Mouse (Mus musculus) left cerebral cortex, postnatal 10 days (tissue): ENCODE measurements around the gene 6030498E09Rik. TPM values are rescaled to one million over a fixed set of nuclear protein-coding genes. Genes with fewer than 3 reads are reported as not detected.

ENCODE experiments used
- DNase-seq, 2 experiments: peaks; one replicate each; pipeline ENCODE4 v3.0.0; 2021 to 2022; ENCODE audit warnings: low spot score in 2 of 2, mixed read lengths in 1 of 2; ENCODE audit errors: extremely low spot score in 1 of 2
- intact Hi-C: fragments of 180-260 bp; cut with DNase I; formaldehyde crosslinking; loops from one replicate; pipeline ENCODE4 v1.15.1; 2025
- microRNA-seq: library from miRNA; unstranded; fragments of <30 nt; microRNA quantifications from one replicate; pipeline ENCODE4 v1.2.0, GENCODE M21; 2022
- total RNA-seq, 2 experiments: library from RNA; stranded (reverse); gene quantifications; 2 replicates each; pipeline ENCODE4 v1.2.3; 2021

6030498E09Rik gene
- total RNA-seq = not detected

GRCm38 (mm10) chrX:38772478-38772877, at the start of gene 6030498E09Rik:
Gene 6030498E09Rik, plus strand, starts transcription at chrX:38772671.
- no peak for DNase-seq
- intact Hi-C loops = no loop called here

GRCm38 (mm10) chrX:38730081-38730480, 42.4 kb upstream of the 6030498E09Rik start:
- intact Hi-C loops = no loop called here

GRCm38 (mm10) chrX:38730639-38731038, 41.8 kb upstream of the 6030498E09Rik start:
- intact Hi-C loops = no loop called here
- no peak for DNase-seq

More at GRCm38 (mm10) chrX:38730081-38730480, 42.4 kb upstream of the 6030498E09Rik start:
- no peak for DNase-seq

GRCm38 (mm10) chrX:38733683-38734082, 38.8 kb upstream of the 6030498E09Rik start:
- intact Hi-C loops = no loop called here

GRCm38 (mm10) chrX:38734916-38735880, 37.3 kb upstream of the 6030498E09Rik start:
- DNase-seq = no peak
- intact Hi-C loops = no loop called here

More at GRCm38 (mm10) chrX:38733683-38734082, 38.8 kb upstream of the 6030498E09Rik start:
- no peak for DNase-seq

GRCm38 (mm10) chrX:38771453-38771852, 1.0 kb upstream of the 6030498E09Rik start:
- DNase-seq = no peak
- intact Hi-C loops = no loop called here

- DNase-seq = peak; percentile 14 to 17
- intact Hi-C loops = no loop called here
Measured at GRCm38 (mm10) chrX:38771886-38772285, 585 bp upstream of the 6030498E09Rik start.

- DNase-seq = no peak
- intact Hi-C loops = no loop called here
Measured at GRCm38 (mm10) chrX:38794373-38794772, 21.9 kb downstream of the 6030498E09Rik start.

GRCm38 (mm10) chrX:38813934-38814333, 41.5 kb downstream of the 6030498E09Rik start:
- DNase-seq = no peak
- intact Hi-C loops = no loop called here

GRCm38 (mm10) chrX:38816841-38817240, 44.4 kb downstream of the 6030498E09Rik start:
- intact Hi-C loops = no loop called here
- no peak for DNase-seq

- intact Hi-C loops = no loop called here
- no peak for DNase-seq
Measured at GRCm38 (mm10) chrX:38958571-38958970, 186.1 kb downstream of the 6030498E09Rik start.

GRCm38 (mm10) chrX:38996265-38996664, 223.8 kb downstream of the 6030498E09Rik start:
- no peak for DNase-seq
- intact Hi-C loops = no loop called here

Small RNA genes within 50 kb of the gene (microRNA-seq; reads per million reads assigned to microRNA genes)
- gene Gm25642 = not detected

Other genes with a start within 250 kb of the 6030498E09Rik start
- gene Cul4b, start 196.5 kb upstream of the 6030498E09Rik start, total RNA-seq = 10 to 100 TPM; 38.7 to 40.2 TPM
- 10 to 100 TPM; 80.7 to 90.5 TPM for gene Mcts1, start 172.1 kb upstream of the 6030498E09Rik start, total RNA-seq
- 10 to 100 TPM; 16.0 to 17.3 TPM for gene C1galt1c1, start 137.6 kb upstream of the 6030498E09Rik start, total RNA-seq